Mouse (Mus musculus): ENCODE data around the gene Atp6v1a. TPM values are rescaled to one million over a fixed set of nuclear protein-coding genes. Genes with fewer than 3 reads are reported as not detected.

Gene Atp6v1a
- polyA plus RNA-seq, 1 experiment = 139 TPM

DNA sequence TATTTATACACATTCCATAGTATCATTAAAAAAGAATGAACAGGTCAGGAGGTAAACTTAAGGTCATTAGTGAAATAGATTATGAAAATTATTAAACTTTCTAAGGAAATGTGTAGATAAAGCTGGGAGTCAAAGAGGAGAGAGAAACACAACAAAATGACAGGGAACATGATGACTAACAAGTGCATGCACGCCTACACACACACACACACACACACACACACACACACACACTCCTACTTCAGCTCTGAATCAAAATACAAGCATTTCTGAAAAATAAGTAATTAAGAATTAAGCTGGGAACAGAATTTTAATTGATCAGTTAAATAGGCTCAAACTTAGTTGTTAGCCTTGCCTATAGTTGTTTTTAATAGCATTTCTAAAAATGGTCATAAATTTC lies 14.8 kb downstream of the Atp6v1a start:
- no peaks in the 10 kb centered on the region for H3K36me3 ChIP-seq (ENCODE audit: control insufficient read depth, insufficient read depth, low read length)
- peaks cover 11% of the 10 kb centered on the region for H3K4me1 ChIP-seq (ENCODE audit: control insufficient read depth, insufficient read depth, low read length)
- H3K27ac ChIP-seq (ENCODE audit: insufficient read depth, low read depth, low read length) = no peak overlapping the region
- no peak for TF ChIP-seq POLR2A (IDR thresholded peaks at IDR 0.05; ENCODE audit: low read depth, low read length)
- TF ChIP-seq CTCF (conservative IDR thresholded peaks at IDR 0.05; ENCODE audit: insufficient read depth, insufficient read length, low read depth, low read length) = no peak
- no peaks in the 10 kb centered on the region for H3K27me3 ChIP-seq (replicated peaks; ENCODE audit: control insufficient read depth, insufficient read depth, low read length)
- DNase-seq = no peak
- 78% methylated on average over 1 of the region's 1 CpGs for WGBS
- no peak overlapping the region for H3K4me3 ChIP-seq (ENCODE audit: insufficient read depth, low read depth, low read length)

DNA sequence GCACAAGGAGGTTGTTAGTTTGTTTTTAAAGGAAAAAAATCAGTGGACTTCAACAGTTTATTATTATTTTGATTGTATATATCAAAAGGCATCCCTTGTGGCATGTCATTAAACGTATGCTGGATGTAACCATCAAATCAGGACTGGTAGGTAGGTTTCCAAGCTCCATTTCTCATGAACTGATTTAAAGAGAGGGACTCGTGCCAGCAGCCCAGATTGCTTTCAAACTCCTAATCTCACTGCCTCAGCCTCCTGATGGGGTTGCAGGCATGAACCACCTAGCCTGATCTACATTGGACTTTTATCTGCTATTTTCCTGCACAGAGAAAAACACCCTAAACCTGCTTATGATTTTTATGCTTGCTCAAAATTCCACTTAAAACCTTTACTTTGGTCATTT lies 15.7 kb downstream of the Atp6v1a start:
- no peaks in the 10 kb centered on the region for H3K36me3 ChIP-seq (ENCODE audit: control insufficient read depth, insufficient read depth, low read length)
- no peaks in the 10 kb centered on the region for H3K27me3 ChIP-seq (replicated peaks; ENCODE audit: control insufficient read depth, insufficient read depth, low read length)
- no peak for TF ChIP-seq CTCF (conservative IDR thresholded peaks at IDR 0.05; ENCODE audit: insufficient read depth, insufficient read length, low read depth, low read length)
- no peak for TF ChIP-seq POLR2A (IDR thresholded peaks at IDR 0.05; ENCODE audit: low read depth, low read length)
- no peak overlapping the region for H3K4me3 ChIP-seq (ENCODE audit: insufficient read depth, low read depth, low read length)
- no peak overlapping the region for H3K27ac ChIP-seq (ENCODE audit: insufficient read depth, low read depth, low read length)
- WGBS = 71% methylated on average over 2 of the region's 2 CpGs
- no peak for DNase-seq
- H3K4me1 ChIP-seq (ENCODE audit: control insufficient read depth, insufficient read depth, low read length) = peaks cover 11% of the 10 kb centered on the region

DNA sequence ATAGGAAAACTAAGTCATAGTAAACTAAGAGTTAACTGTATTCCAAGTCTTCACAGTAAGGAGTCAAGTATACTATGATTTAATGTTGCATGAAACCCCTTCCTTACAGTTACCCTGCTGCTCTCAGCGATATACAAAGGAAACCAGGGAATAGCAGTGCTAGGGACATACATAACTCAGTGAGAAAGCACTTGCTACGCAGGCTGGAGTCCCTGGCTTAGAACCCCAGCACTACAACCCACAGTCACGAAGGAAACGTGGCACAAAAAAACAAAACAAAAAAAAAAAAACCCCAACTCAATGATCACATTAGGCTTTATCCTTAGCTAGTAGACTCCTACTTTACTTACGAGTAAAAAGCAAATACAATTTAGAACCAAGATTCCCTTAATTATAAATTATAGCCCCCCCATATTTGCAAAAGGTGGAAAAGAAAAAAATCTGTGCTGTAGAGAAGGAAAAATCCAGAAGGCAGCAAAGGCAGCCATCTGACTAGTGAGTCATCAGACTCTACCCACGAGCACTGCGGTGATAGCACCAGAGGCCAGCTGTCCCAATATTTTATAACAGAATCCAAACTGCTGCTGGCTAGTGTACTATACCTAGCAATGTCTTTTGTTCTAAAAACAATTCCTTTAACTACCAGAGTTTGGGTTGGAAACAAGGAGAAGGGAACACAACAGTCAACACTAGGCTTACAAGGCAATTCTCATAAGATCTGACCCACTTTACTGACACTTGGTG lies 16.4 kb downstream of the Atp6v1a start:
- no peaks in the 10 kb centered on the region for H3K27me3 ChIP-seq (replicated peaks; ENCODE audit: control insufficient read depth, insufficient read depth, low read length)
- DNase-seq = no peak
- H3K36me3 ChIP-seq (ENCODE audit: control insufficient read depth, insufficient read depth, low read length) = no peaks in the 10 kb centered on the region
- no peak overlapping the region for H3K27ac ChIP-seq (ENCODE audit: insufficient read depth, low read depth, low read length)
- WGBS = 56% methylated on average over 7 of the region's 7 CpGs
- peaks cover 11% of the 10 kb centered on the region for H3K4me1 ChIP-seq (ENCODE audit: control insufficient read depth, insufficient read depth, low read length)
- H3K4me3 ChIP-seq (ENCODE audit: insufficient read depth, low read depth, low read length) = no peak overlapping the region
- TF ChIP-seq POLR2A (IDR thresholded peaks at IDR 0.05; ENCODE audit: low read depth, low read length) = no peak
- TF ChIP-seq CTCF (conservative IDR thresholded peaks at IDR 0.05; ENCODE audit: insufficient read depth, insufficient read length, low read depth, low read length) = no peak

DNA sequence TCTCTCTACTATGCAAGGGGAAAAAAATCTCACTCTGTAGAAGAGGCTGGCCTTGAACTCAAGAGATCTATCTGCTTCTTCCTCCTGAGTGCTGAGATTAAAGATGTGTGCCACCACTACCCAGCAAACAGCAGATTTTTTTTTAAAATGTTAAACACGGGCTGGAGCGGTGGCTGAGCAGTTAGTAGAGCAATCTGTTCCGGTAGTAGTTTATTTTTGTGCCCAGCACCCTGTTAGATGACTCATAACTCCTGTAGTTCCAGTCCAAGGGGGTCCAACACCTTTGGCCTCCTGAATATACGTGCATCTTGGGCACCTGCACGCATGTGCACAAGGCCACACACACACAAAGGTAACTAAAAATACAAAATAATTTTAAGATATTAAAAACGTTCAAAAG lies 16.9 kb downstream of the Atp6v1a start:
- Histone ChIP-seq H3K27ac (ENCODE audit: insufficient read depth, low read depth, low read length) (no peak overlapping the region), H3K4me3 (ENCODE audit: insufficient read depth, low read depth, low read length) (no peak overlapping the region), H3K36me3 (ENCODE audit: control insufficient read depth, insufficient read depth, low read length) (no peaks in the 10 kb centered on the region), H3K4me1 (ENCODE audit: control insufficient read depth, insufficient read depth, low read length) (peaks cover 11% of the 10 kb centered on the region), H3K27me3 (replicated peaks; ENCODE audit: control insufficient read depth, insufficient read depth, low read length) (no peaks in the 10 kb centered on the region)
- TF ChIP-seq CTCF (conservative IDR thresholded peaks at IDR 0.05; ENCODE audit: insufficient read depth, insufficient read length, low read depth, low read length) (no peak), POLR2A (IDR thresholded peaks at IDR 0.05; ENCODE audit: low read depth, low read length) (no peak)
- DNase-seq = no peak
- WGBS = 55% methylated on average over 6 of the region's 6 CpGs

DNA sequence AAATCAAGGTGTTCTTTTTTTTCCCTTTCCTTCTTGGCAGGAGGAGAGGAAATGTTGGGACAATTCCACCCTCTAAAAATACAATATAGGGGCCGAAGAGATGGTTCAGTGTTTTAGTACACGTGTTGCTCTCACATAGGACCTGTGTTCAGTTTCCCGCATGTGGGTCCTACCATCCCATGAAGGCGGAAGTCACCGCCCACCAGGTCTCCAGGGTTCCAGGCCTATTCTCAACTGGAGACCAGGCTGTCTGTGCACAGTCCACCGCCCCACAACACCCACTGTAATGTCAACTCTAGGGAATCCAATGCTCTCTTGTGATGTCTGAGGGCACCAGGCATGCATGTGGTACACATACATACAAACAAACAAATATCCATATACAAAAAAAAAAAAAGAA lies 17.4 kb downstream of the Atp6v1a start:
- peaks cover 11% of the 10 kb centered on the region for H3K4me1 ChIP-seq (ENCODE audit: control insufficient read depth, insufficient read depth, low read length)
- no peak overlapping the region for H3K27ac ChIP-seq (ENCODE audit: insufficient read depth, low read depth, low read length)
- TF ChIP-seq POLR2A (IDR thresholded peaks at IDR 0.05; ENCODE audit: low read depth, low read length) = no peak
- TF ChIP-seq CTCF (conservative IDR thresholded peaks at IDR 0.05; ENCODE audit: insufficient read depth, insufficient read length, low read depth, low read length) = no peak
- DNase-seq = no peak
- H3K4me3 ChIP-seq (ENCODE audit: insufficient read depth, low read depth, low read length) = no peak overlapping the region
- H3K36me3 ChIP-seq (ENCODE audit: control insufficient read depth, insufficient read depth, low read length) = no peaks in the 10 kb centered on the region
- no peaks in the 10 kb centered on the region for H3K27me3 ChIP-seq (replicated peaks; ENCODE audit: control insufficient read depth, insufficient read depth, low read length)
- WGBS = 81% methylated on average over 6 of the region's 6 CpGs

DNA sequence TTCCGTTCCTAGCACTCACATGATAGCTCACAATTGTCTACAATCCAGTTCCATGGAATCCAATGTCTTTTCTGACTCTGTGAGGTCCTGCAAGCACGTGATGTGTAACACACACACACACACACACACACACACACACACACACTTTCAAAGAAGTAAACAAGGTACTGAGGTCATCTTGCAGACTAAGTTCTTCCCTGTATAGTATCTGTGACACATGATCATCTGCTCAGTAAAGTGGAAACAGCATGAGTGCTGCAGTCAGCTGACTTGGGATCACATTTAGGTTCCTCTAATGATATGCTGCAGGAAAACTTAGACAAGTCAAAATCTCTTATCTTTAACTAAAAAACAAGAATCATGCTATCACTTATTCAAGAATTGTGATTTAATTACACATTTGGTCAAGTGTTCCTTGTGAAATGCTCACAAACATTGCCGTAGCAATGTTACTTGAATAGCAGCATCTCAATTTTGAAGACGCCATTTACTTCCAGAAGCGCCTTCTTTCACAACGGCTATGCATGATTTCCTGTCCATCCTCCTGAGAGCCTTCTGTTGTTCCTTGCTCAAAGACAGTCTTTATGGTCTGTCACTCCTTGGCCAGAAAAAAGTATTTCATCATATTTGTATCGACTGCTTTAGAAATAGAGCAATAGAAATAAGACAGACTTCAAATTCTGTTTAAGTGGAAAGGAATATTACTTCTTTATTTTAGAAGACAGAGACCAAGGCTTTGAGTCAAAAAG lies 19.6 kb downstream of the Atp6v1a start:
- peaks cover 3% of the 10 kb centered on the region for H3K4me1 ChIP-seq (ENCODE audit: control insufficient read depth, insufficient read depth, low read length)
- TF ChIP-seq POLR2A (IDR thresholded peaks at IDR 0.05; ENCODE audit: low read depth, low read length) (no peak), CTCF (conservative IDR thresholded peaks at IDR 0.05; ENCODE audit: insufficient read depth, insufficient read length, low read depth, low read length) (no peak)
- DNase-seq = no peak
- H3K27ac ChIP-seq (ENCODE audit: insufficient read depth, low read depth, low read length) = no peak overlapping the region
- no peaks in the 10 kb centered on the region for H3K27me3 ChIP-seq (replicated peaks; ENCODE audit: control insufficient read depth, insufficient read depth, low read length)
- WGBS = 65% methylated on average over 7 of the region's 7 CpGs
- H3K36me3 ChIP-seq (ENCODE audit: control insufficient read depth, insufficient read depth, low read length) = peaks cover 5% of the 10 kb centered on the region
- H3K4me3 ChIP-seq (ENCODE audit: insufficient read depth, low read depth, low read length) = no peak overlapping the region

DNA sequence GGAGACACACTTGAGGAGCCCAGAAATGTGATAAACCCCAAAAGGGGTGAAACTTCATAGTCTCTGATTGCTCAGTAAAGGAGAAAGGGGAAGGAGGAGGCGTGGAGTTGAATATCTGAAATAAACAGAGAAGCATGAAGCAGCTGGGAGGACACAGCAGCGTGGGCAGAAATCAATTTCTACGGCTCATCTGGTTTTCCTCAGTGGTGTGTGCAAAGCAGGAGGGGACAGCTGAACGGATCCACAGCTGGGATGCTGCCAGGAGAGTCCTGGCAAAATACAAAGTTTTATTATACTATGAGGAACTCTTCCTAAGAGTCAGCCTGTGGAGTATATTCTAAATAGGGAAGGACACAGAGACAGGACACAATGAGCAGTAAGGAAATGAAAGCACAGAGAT lies 30.5 kb downstream of the Atp6v1a start:
- Histone ChIP-seq H3K36me3 (ENCODE audit: control insufficient read depth, insufficient read depth, low read length) (peaks cover 29% of the 10 kb centered on the region), H3K27me3 (replicated peaks; ENCODE audit: control insufficient read depth, insufficient read depth, low read length) (no peaks in the 10 kb centered on the region), H3K4me3 (ENCODE audit: insufficient read depth, low read depth, low read length) (no peak overlapping the region), H3K27ac (ENCODE audit: insufficient read depth, low read depth, low read length) (no peak overlapping the region), H3K4me1 (ENCODE audit: control insufficient read depth, insufficient read depth, low read length) (0 out of 2 replicates have a peak, but pooled peaks cover 5% of the 10 kb centered on the region)
- 52% methylated on average over 4 of the region's 4 CpGs for WGBS
- TF ChIP-seq POLR2A (IDR thresholded peaks at IDR 0.05; ENCODE audit: low read depth, low read length) = no peak
- TF ChIP-seq CTCF (conservative IDR thresholded peaks at IDR 0.05; ENCODE audit: insufficient read depth, insufficient read length, low read depth, low read length) = no peak
- DNase-seq = no peak
